Mouse (Mus musculus): ENCODE measurements at regions not wholly inside any gene's neighbourhood (a gene's known extent, or its start where the extent isn't known, plus 50 kb on each side); places are given as distances from the start of the nearest gene placed in this dataset.

GRCm38 (mm10) chr3:41241856-41242552 is 159.2 kb upstream of the Pgrmc2 start:
- intact Hi-C loops (cut with DNase I): no loop called here
- no peak for DNase-seq

DNA sequence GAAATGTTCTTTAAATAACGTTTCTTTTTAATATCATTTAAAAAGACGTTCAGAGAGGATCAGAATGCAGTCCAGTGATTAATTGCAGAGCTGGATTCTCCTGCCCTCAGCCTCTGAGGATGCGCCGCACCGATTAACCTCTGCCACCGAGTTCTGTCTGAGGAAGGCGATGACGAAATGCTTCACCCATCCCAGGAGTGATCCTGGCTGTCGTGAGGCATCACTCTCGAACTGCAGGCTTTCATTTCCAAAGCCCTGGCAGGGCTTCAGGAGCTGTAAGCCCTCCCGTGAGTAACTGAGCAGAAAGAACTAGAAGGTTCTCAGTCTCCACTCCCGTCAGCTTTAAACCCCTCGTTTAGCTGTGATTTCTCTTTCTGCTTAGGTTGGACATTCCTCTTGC is 157.0 kb upstream of the Pgrmc2 start:
- intact Hi-C loops (cut with DNase I): no loop called here
- no peak for DNase-seq

DNA sequence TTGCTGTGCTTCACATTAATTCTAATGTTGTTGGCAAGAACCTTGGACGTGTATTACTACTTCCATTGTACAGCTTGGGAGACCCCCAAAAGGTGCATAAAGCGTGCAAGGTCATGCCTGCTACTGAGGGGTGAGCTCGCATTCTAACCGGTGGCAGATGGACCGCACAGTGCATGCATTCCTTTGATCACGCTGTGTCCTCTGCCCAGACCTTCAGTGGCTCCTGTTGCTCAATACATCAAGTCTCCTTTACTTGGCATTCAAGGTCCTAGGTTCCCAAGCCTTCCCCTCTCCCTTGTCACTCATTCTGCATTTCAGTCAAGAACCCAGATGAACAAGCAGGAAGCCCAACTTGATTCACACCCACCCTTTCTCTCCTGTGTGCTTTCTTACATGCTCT is 156.4 kb upstream of the Pgrmc2 start:
- intact Hi-C loops (cut with DNase I): no loop called here
- DNase-seq: no peak

DNA sequence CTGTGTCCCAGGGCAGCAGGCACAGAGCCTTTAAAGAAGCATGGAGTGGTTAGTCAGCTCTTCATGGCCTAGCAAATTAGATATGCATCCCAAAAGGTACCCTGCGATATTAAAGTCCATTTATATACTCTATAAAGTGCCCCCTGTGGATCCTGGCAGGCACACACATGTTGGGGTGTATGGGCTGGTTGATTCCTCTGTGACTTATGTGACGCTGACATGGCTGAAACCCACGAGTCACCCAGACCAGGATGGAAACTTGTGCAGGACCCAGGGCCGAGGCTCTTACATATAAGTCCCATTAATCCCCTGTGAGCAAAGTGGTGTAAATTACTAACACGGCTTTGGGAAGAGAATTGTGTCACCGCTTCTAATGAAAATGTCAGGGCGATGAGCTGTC is 155.2 kb upstream of the Pgrmc2 start:
- no peak for DNase-seq
- intact Hi-C loops (cut with DNase I): no loop called here

DNA sequence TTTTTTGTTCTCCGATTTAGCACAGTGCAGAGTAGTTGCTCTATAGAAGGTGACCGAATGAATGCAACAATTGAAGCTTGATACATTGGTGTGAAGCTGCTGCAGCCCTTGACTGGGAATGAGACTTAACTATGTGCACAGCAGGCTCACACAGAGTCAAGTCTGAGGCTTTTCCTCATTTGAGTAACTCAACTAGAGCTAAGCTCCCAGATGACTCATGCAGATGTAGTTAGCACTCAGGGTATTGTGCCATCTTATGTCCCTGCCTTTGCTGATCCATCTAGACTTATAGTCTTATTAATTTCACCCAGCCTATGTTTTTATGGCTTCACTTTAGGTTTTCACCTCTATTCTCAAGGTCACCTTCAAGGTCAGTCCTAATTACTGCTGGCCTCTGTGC is 152.8 kb upstream of the Pgrmc2 start:
- no peak for DNase-seq
- intact Hi-C loops (cut with DNase I): no loop called here

DNA sequence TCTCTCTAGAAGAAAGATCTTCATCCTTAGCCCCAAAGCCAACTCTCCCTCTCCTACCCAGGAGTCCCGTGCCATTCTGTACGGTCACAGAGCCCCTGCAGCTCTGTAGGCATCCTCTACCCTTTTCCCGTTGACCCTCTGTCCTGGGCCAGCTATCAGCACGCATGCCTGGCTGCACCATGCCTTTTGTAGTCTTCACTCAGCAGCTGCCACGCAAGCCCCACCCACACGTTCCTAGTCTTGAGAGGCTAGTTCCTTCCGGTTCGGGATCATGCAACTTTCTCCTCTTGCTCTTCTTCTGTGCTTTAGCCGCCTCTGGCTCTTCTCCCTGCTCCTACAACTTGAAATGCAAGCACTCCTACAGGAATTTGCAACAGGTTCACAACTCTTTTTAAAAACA is 152.1 kb upstream of the Pgrmc2 start:
- intact Hi-C loops (cut with DNase I): no loop called here
- no peak for DNase-seq

GRCm38 (mm10) chr3:41234191-41234590 is 151.3 kb upstream of the Pgrmc2 start:
- intact Hi-C loops (cut with DNase I): no loop called here
- DNase-seq: no peak

DNA sequence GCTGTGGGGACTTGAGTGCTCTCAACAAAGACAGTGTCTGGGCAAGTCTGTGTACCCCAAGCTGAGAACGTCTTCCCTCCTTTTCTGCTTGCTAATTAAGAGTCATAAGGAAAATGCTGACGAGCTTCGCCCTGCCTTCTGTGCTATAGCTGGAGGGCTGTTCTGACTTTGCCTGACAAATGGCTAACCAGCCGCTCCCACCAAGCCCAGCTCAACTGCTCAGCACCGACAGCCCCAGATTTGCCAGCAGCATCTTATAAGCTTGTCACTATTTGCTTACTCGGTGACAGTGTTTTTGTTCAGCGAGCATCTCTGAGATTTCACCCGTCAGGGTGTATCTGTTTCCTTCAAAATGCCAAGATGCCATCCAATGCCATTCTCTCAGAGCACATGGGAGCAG is 150.6 kb upstream of the Pgrmc2 start:
- intact Hi-C loops (cut with DNase I): no loop called here
- no peak for DNase-seq

DNA sequence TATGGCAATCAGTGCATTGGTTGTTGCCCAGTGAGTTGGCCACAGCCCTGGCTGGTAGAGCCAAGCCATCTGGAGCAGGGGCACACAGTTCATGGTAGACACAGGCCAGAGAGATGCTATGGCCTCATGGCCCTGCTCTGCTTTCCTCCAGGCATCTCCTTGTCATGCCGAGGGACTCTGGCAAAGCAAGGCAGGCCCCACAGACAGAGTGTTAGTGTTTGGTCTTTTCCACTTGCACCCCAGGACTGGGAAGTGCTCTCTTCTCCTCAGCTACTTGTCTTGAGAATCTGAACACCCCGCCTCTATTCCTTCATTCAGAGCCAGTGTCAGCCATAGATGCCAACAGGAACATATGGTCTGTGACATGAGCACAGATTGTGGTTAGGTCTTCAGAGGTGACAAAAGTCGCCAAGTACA is 148.1 kb upstream of the Pgrmc2 start:
- peak; percentile 60 for DNase-seq
- intact Hi-C loops (cut with DNase I): no loop called here

DNA sequence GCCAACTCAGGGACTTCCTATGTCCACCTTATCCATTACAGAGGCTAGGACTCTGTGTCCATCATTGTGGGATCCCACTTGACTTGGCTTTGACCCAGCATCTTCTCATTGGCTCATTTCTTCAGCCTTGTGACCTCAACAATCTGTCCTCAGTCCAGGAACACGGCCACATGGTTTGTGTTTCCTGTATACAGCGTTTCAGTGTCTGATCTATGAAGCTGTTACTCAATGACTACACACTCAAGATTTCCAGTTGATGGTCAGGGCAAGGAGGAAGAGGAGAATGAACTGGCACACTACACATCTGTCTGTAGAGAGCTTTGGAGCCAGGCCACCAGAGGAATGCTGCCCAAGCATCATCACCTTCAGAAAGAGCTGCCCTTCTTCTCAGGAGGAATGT is 146.6 kb upstream of the Pgrmc2 start:
- no peak for DNase-seq
- intact Hi-C loops (cut with DNase I): loop anchor here (10.0 kb wide), 1 partner anchor 335 kb away; no protein-coding TSS in a partner anchor

- DNase-seq: peak; percentile 53
- intact Hi-C loops (cut with DNase I): loop anchor here (10.0 kb wide), 1 partner anchor 336 kb away; no protein-coding TSS in a partner anchor
These were observed 145.7 kb upstream of the Pgrmc2 start for GRCm38 (mm10) chr3:41228536-41228935.

GRCm38 (mm10) chr3:41220746-41221145 is 137.9 kb upstream of the Pgrmc2 start:
- DNase-seq: no peak
- intact Hi-C loops (cut with DNase I): loop anchor here (10.0 kb wide), 1 partner anchor 344 kb away; no protein-coding TSS in a partner anchor

DNA sequence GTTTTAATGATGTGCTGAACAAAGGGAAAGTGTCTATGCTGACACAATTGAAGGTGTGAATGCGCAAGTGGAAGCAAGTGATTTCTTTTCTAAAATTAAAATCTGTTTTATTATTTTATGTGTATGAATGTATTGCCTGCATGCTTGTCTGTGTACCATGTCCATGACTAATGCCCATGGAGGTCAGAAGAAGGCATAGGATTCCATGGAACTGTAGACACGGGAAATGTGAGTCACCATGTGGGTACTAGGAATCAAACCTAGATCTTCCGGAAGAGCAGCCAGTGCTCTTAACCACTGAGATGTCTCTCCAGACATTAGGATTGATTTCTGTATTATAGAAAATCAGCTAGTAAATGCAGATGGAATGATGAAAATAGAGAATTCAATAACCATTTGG is 134.9 kb upstream of the Pgrmc2 start:
- intact Hi-C loops (cut with DNase I): no loop called here
- no peak for DNase-seq

- intact Hi-C loops (cut with DNase I): no loop called here
- DNase-seq: no peak
These were observed 130.7 kb upstream of the Pgrmc2 start for GRCm38 (mm10) chr3:41213533-41213932.

- DNase-seq: no peak
- intact Hi-C loops (cut with DNase I): no loop called here
These were observed 127.5 kb upstream of the Pgrmc2 start for GRCm38 (mm10) chr3:41210333-41210732.

- intact Hi-C loops (cut with DNase I): no loop called here
- DNase-seq: no peak
These were observed 120.0 kb upstream of the Pgrmc2 start for GRCm38 (mm10) chr3:41202895-41203294.

- DNase-seq: no peak
- intact Hi-C loops (cut with DNase I): no loop called here
These were observed 118.9 kb upstream of the Pgrmc2 start for GRCm38 (mm10) chr3:41201782-41202181.

DNA sequence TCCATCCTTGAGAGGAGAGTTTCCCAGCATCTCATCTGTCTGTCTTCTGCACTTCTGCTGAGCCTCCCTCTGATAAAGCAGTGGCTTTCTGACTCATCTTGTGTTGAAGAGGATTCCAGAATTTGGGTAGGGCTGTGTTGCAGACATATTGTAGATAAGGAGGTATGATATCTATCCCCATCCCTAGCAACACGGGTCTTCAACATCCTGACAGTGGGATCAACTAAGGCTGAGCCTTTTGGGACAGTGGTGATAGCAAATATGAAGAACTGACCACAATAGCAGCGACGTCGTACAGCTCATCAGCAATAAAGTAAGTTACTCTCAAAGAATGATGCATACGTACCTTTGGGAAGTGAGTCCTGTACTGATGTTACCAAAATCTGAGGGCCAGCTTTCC is 117.2 kb upstream of the Pgrmc2 start:
- no peak for DNase-seq
- intact Hi-C loops (cut with DNase I): no loop called here

DNA sequence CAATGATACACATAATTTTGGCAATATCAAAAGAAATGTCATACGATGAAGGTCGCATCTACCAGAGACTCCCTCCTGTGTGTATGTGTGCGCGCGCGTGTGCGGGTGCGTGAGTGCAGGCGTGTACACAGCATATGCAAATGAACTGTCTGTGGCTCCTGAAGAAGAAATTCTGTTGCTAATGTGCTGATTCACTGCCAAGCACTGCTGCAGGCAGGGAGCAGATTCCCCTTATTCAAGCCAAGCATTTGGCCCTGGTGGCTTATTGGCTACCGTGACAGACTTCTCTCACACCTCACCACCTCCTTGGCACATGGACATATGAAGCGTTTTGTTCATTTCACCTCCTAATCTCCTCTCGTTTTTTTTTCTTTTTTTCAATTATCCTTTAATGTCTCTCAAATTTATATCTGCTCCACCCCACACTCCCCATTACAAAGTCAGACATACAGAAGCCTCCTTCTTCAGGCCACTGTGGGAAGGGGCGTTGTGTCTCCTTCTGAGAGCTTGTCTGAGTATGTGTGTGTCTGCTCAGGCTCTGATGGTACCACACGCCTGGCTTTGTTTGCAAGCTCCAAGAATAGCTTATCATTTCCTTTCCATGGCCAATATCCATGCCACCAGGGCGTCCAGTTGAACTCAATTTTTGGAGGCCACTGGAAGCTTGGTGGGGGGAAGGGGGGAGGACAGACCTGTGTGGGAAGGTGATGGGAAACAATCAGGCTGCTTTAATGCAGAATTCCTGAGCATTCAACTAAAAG is 115.5 kb upstream of the Pgrmc2 start:
- intact Hi-C loops (cut with DNase I): no loop called here
- peak; percentile 67 for DNase-seq

DNA sequence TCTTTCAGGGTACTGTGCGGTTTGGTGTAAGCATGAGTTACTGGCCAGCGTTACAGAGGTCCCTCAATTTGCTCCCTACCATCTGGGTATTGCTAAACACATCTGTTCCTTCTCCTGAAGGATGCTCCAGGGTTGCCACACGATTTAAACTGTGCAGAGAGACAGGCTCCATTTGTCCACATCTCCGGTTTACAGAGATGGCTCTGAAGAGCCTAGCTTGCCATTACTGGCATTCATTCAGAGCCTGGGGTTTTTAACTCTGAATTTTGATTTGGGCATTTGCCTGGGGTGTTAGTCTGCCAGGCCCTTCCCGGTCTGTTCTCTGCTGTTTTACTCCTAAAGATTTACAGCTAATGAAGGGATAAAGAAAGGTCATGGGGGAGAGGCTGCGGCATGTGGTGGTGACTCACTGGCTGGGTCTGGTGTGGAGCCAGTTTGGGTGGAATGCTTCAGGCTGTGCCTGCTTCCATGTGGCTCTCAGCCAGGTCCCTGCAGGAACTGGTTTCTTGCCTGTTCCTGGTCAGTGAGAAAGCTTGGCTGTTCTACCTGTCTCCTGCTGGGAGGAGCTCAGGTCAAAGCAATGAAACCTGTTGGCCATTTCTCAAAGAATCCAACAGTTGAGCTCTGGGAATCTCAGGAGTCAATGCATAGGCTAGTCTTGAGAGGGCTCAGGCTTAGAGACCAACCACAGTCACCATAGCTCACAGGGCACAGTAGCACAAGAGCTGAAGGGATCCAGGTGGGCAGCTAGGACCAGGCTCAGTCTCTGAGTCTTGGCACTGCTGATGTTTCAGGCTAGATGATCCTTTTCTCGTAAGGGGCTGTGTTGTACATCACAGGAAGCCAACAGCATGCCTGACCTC is 112.5 kb upstream of the Pgrmc2 start:
- intact Hi-C loops (cut with DNase I): no loop called here
- DNase-seq: peak; percentile 93

All from left cerebral cortex, postnatal 4 days (tissue).